Mouse (Mus musculus) embryonic facial prominence, embryonic 11.5 days (tissue): ENCODE measurements at regions not wholly inside any gene's neighbourhood (a gene's known extent, or its start where the extent isn't known, plus 50 kb on each side); places are given as distances from the start of the nearest gene placed in this dataset.

Experiments
- ATAC-seq: fragments of 200-750 bp; cut with Nextera tagmentation; replicated peaks from 2 replicates; pipeline ENCODE4 v1.8.0; 2017; ENCODE audit warnings: low read depth; ENCODE audit not compliant: insufficient number of reproducible peaks, low FRiP score, low TSS enrichment
- DNase-seq: peaks from one replicate; pipeline ENCODE4 v3.0.0-alpha.2; 2015; ENCODE audit warnings: low spot score
- H3K27ac ChIP-seq: fragments of 300-500 bp; sonication (generic); replicated peaks from 2 replicates; pipeline ENCODE4 v1.5.1; 2014; ENCODE audit warnings: mild to moderate bottlenecking, low read depth, low read length, control low read depth
- H3K27me3 ChIP-seq: fragments of 300-500 bp; sonication (generic); 2 replicates; pipeline ENCODE4 v1.6.1; 2014; ENCODE audit warnings: mild to moderate bottlenecking, low read length, moderate library complexity, mixed read lengths; ENCODE audit not compliant: control insufficient read depth, insufficient read depth
- H3K36me3 ChIP-seq: fragments of 300-500 bp; sonication (generic); replicated peaks from 2 replicates; pipeline ENCODE4 v1.6.1; 2014; ENCODE audit warnings: low read depth, mild to moderate bottlenecking, low read length, moderate library complexity, mixed read lengths; ENCODE audit not compliant: control insufficient read depth, insufficient read depth
- H3K4me1 ChIP-seq: fragments of 300-500 bp; sonication (generic); 2 replicates; pipeline ENCODE4 v1.6.1; 2014; ENCODE audit warnings: low read length, mixed read lengths; ENCODE audit not compliant: control insufficient read depth, insufficient read depth
- H3K4me2 ChIP-seq: fragments of 300-500 bp; sonication (generic); 2 replicates; pipeline ENCODE4 v1.6.1; 2014; ENCODE audit warnings: low read depth, mild to moderate bottlenecking, control low read depth, low read length, moderate library complexity
- H3K4me3 ChIP-seq: fragments of 300-500 bp; sonication (generic); 2 replicates; pipeline ENCODE4 v1.5.1; 2014; ENCODE audit warnings: low read depth, low read length, control low read depth
- H3K9ac ChIP-seq: fragments of 300-500 bp; sonication (generic); replicated peaks from 2 replicates; pipeline ENCODE4 v1.6.1; 2014; ENCODE audit warnings: mild to moderate bottlenecking, control low read depth, low read length
- H3K9me3 ChIP-seq: fragments of 300-500 bp; sonication (generic); replicated peaks from 2 replicates; pipeline ENCODE4 v1.6.1; 2016; ENCODE audit warnings: mild to moderate bottlenecking, low read length, inconsistent platforms, mixed read lengths; ENCODE audit not compliant: control insufficient read depth
- WGBS: fragments of 180-500 bp; shearing (Covaris S2); extraction: QIAGEN DNeasy Blood & Tissue Kit; methylation state at CpG from one replicate; pipeline ENCODE4 v1.1.7; 2014; 5-methylcytosine and 5-hydroxymethylcytosine counted together

GRCm38 (mm10) chr11:71651756-71652380 is 97.9 kb upstream of the Wscd1 start:
- Histone ChIP-seq H3K4me3 (no peak overlapping the region), H3K27me3 (no peaks in the 10 kb centered on the region), H3K9ac (no peak overlapping the region), H3K4me2 (no peak overlapping the region), H3K4me1 (no peaks in the 10 kb centered on the region), H3K27ac (no peak overlapping the region), H3K9me3 (no peaks in the 10 kb centered on the region), H3K36me3 (no peaks in the 10 kb centered on the region)
- ATAC-seq, result no peak
- 86% methylated on average over 5 of the region's 5 CpGs for WGBS
- DNase-seq, result no peak

GRCm38 (mm10) chr11:71652381-71652775 is 97.3 kb upstream of the Wscd1 start:
- Histone ChIP-seq H3K36me3 (no peaks in the 10 kb centered on the region), H3K4me3 (no peak overlapping the region), H3K27ac (no peak overlapping the region), H3K27me3 (no peaks in the 10 kb centered on the region), H3K9ac (no peak overlapping the region), H3K9me3 (no peaks in the 10 kb centered on the region), H3K4me2 (no peak overlapping the region), H3K4me1 (no peaks in the 10 kb centered on the region)
- 77% methylated on average over 5 of the region's 5 CpGs for WGBS
- no peak for ATAC-seq
- DNase-seq, result no peak

- H3K9me3 ChIP-seq, result no peaks in the 10 kb centered on the region
- no peak overlapping the region for H3K9ac ChIP-seq
- 29% methylated on average over 2 of the region's 2 CpGs for WGBS
- H3K4me1 ChIP-seq, result no peaks in the 10 kb centered on the region
- no peaks in the 10 kb centered on the region for H3K36me3 ChIP-seq
- ATAC-seq (no peak), DNase-seq (no peak)
- no peaks in the 10 kb centered on the region for H3K27me3 ChIP-seq
- no peak overlapping the region for H3K4me3 ChIP-seq
- no peak overlapping the region for H3K27ac ChIP-seq
- H3K4me2 ChIP-seq, result no peak overlapping the region
These were observed 91.4 kb upstream of the Wscd1 start for GRCm38 (mm10) chr11:71658346-71658745.

- no peaks in the 10 kb centered on the region for H3K4me1 ChIP-seq
- no peak overlapping the region for H3K4me2 ChIP-seq
- ATAC-seq (no peak), DNase-seq (no peak)
- H3K4me3 ChIP-seq, result no peak overlapping the region
- no peak overlapping the region for H3K9ac ChIP-seq
- H3K27ac ChIP-seq, result no peak overlapping the region
- H3K36me3 ChIP-seq, result no peaks in the 10 kb centered on the region
- H3K27me3 ChIP-seq, result no peaks in the 10 kb centered on the region
- H3K9me3 ChIP-seq, result no peaks in the 10 kb centered on the region
- 78% methylated on average over 19 of the region's 19 CpGs for WGBS
These were observed 79.3 kb upstream of the Wscd1 start for GRCm38 (mm10) chr11:71670111-71671050.

GRCm38 (mm10) chr11:71672171-71673050 is 77.3 kb upstream of the Wscd1 start:
- H3K9me3 ChIP-seq, result no peaks in the 10 kb centered on the region
- no peaks in the 10 kb centered on the region for H3K4me1 ChIP-seq
- H3K27me3 ChIP-seq, result no peaks in the 10 kb centered on the region
- H3K27ac ChIP-seq, result no peak overlapping the region
- ATAC-seq, result 0 out of 2 replicates have a peak, but pooled peaks have one; percentile 34
- no peak overlapping the region for H3K4me3 ChIP-seq
- no peaks in the 10 kb centered on the region for H3K36me3 ChIP-seq
- H3K4me2 ChIP-seq, result no peak overlapping the region
- no peak overlapping the region for H3K9ac ChIP-seq
- DNase-seq, result peak; percentile 29
- WGBS, result 59% methylated on average over 8 of the region's 8 CpGs

- Histone ChIP-seq H3K4me2 (no peak overlapping the region), H3K9ac (no peak overlapping the region), H3K4me3 (no peak overlapping the region), H3K9me3 (no peaks in the 10 kb centered on the region), H3K4me1 (no peaks in the 10 kb centered on the region), H3K27me3 (no peaks in the 10 kb centered on the region), H3K36me3 (no peaks in the 10 kb centered on the region), H3K27ac (no peak overlapping the region)
- peak; percentile 70 for DNase-seq
- ATAC-seq, result no peak; the same call in 1 of the 2 replicates
- WGBS, result 34% methylated on average over 5 of the region's 5 CpGs
These were observed 75.4 kb upstream of the Wscd1 start for GRCm38 (mm10) chr11:71674319-71674718.

- H3K9me3 ChIP-seq, result no peaks in the 10 kb centered on the region
- no peak overlapping the region for H3K9ac ChIP-seq
- WGBS, result 55% methylated on average over 3 of the region's 3 CpGs
- H3K4me1 ChIP-seq, result no peaks in the 10 kb centered on the region
- H3K27me3 ChIP-seq, result no peaks in the 10 kb centered on the region
- H3K27ac ChIP-seq, result no peak overlapping the region
- ATAC-seq (no peak), DNase-seq (no peak)
- no peaks in the 10 kb centered on the region for H3K36me3 ChIP-seq
- no peak overlapping the region for H3K4me2 ChIP-seq
- no peak overlapping the region for H3K4me3 ChIP-seq
These were observed 73.9 kb upstream of the Wscd1 start for GRCm38 (mm10) chr11:71675714-71676313.
